Mouse (Mus musculus) cerebellum, adult 18-20 months (tissue): Measurements from ENCODE around the gene Ankrd61.
A peak's percentile ranks its signal among the peaks of the same experiment; 100 is the strongest.

ENCODE experiments used
- DNase-seq, 2 experiments: peaks; one replicate each; pipeline ENCODE4 v3.0.0; 2021

Gene Ankrd61

DNA sequence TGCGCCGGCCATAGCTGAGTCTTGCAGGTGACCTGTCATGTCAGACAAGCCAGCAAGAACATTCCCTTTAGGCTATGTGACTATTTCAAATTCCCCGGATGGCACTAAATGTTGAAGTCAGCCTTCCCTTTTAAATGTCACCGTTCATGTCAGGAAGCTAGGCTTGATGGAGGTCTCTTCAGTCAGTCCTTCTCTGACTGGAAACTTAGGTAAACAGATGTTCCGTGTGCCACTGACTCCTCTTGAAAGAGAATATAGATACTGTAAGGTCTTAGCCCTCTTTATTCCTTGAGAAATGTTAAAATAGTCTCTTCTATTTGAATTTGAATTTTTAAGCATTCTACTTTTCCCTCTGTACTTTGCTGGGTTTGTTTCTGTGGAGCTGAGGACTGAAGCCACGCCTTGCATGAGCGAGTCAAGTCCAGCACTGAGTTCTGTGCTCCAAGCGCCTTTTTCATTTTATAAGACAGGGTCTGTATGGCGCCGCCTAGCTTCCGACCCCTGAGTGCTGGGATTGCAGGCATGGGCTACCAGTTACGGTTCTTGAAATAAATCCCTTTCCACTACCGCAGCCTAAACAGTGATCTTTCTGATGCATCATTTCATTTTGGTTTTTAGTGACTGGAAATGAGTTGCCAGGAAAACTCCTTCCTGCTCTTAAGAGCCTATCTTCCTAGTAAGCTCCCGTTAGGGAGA lies at the start of gene Ankrd61:
Gene Ankrd61 (minus strand): TSS at position 51 of the 696 bp plus-strand sequence.
- no peak for DNase-seq

DNA sequence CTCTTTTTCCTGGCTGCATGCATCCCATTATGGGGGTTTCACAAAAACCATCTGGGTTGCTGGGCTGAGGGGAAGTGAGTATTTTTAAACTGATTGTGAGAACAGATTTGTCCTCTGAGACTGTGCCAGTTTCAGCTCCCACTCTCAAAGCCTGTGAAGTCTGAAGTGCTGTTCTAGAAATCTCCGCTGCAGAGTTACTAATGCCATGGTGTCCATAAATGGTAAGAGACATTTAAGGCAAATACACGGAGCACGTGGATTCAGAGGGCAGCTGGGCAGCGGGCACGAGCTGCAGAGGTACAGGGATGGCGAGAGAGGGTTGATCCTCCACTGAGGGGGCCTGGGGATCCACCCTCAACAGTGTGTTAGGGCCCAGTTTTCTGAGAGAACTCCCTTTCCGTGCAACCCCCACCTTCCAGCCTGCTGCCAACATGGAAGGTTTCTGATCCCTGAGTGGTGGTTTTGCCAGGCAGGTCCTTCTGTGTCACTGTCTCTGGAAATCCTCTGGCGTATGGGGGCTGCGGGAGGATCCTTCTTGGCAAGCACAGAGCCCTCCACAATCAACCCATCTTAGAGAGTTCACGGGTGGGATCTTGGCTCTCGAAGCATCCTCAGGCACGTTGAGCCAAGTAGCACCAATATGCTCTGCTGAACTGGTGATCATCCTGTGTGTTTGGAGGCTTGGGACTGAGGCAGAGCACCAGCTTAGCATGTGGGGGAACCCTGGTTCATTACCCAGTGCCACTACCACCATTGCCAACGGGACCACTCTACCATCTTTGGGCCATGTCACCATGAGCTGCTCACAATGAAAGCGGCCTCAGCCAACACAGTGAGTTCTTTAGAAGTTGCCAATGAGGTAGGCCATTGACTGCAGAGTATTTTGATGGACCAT lies 46.0 kb upstream of the Ankrd61 start:
- no peak for DNase-seq

- DNase-seq, result no peak
Measured at GRCm38 (mm10) chr5:143941588-143941987, 44.1 kb upstream of the Ankrd61 start.

DNA sequence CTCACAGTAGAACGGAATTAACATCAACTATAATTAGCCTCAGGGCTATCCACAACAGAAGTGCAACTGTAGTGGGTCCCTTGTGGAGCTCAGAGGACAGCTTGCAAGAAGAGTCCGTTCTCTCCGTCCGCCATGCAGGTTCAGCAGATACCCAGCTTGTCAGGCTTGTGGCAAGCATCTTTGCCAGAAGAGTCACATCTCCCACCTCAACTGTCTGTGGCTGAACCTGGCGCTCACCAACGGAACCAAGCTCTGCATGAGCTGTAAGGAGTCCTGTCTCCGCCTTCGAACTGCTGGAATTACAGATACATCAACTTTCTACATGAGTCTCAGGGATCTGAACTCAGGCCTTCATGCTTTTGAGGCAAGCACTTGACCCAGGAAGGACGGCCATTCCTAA lies 38.7 kb upstream of the Ankrd61 start:
- DNase-seq, result no peak

DNA sequence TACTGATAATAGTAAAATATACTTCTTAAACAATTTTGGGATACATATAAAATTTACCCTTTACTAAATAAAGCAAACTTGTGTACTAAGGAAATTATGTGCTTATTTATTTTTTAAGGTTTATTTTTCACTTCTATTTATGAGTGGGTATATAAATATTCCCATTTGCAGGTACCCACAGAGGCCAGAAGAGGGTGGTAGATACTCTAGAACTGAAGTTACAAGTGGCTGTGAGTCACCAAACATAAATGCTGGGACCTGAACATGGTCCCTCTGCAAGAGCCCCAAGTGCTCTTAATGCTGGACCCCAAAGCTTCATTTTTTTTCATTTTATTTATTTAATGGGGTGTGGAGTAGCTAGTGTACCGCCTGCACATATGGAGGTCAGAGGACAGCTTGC lies 36.4 kb upstream of the Ankrd61 start:
- no peak for DNase-seq

DNA sequence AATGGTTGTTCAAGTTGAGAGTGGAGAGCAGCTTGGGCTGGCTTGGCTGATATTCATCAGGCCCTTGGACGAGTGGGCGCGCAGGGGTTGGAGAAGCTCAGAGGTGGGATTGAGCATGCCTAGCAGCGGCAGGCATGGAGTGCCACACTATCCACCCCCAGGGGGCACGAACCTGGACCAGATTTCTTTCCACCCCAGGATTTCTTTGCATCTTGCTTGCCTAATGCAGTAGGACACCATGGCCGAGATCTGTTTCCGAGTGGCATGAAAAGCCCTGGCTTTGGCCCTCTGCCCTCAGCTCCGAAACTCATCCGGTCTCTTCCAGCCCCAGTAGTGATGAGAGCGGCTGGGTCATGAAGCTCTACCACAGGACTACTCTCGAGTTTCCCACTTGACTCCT lies 35.9 kb upstream of the Ankrd61 start:
- no peak for DNase-seq

GRCm38 (mm10) chr5:143932831-143933230 lies 35.3 kb upstream of the Ankrd61 start, which contains the start of gene Rsph10b:
TSS of gene Rsph10b (plus strand) at chr5:143933035.
- peak in 1 of 2 experiments; percentile 15 for DNase-seq

- DNase-seq, result no peak
Measured at GRCm38 (mm10) chr5:143931863-143932580, 34.5 kb upstream of the Ankrd61 start.

GRCm38 (mm10) chr5:143930656-143931055 lies 33.2 kb upstream of the Ankrd61 start:
- no peak for DNase-seq

DNA sequence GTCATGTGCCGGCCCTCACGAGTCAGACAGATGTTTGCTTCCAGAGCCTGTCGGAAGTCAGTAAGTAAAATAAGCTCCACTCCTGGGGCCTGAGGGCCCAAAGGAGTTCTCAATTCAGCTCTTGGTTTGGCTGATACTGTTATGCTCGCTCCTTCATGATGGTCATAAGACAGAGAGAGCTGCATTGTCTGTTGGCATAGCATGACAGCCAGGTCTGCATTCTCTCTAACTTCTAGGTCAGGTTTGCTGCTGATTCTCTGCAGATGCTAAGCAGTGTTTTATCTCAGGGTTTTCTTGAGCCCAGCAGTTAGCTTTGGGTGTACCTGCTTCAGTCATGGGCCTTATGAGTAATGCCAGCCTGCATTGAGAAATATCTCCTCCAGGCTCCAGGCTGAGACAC lies 31.8 kb upstream of the Ankrd61 start:
- no peak for DNase-seq

DNA sequence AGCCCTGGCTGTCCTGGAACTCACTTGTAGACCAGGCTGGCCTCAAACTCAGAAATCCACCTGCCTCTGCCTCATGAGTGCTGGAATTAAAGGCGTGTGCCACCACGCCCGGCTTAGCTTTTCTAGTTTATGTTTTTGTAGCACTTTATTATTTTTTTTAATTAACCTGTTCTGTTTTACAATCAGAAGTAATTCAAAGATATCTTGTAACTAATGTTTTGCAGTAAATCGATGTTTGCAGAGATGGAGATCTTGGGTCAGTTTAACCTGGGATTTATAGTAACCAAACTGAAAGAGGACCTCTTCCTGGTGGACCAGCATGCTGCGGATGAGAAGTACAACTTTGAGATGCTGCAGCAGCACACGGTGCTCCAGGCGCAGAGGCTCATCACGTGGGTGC lies 30.4 kb upstream of the Ankrd61 start, which contains the start of gene Gm42421:
Gene Gm42421 (plus strand): TSS at position 301 of the 400 bp plus-strand sequence.
- no peak for DNase-seq

- no peak for DNase-seq
Measured at GRCm38 (mm10) chr5:143924781-143925452, 27.4 kb upstream of the Ankrd61 start.

DNA sequence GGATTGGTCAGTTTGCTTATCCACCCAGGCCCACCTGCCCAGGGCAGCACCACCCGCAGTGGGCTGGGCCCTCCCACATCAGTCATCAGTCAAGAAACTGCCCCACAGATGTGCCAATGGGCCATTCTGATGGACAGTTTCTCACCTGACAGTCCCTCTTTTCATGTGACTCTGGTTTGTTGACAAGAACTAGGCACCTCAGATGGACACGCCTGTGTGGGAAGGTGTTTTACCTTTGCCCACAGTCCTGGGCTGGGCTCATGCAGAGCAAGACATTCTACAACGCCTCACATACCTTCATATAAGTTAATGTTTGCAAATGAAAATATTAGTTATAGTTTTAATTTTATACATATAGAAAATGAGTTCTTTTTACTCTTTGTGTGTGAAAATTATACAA lies 20.6 kb upstream of the Ankrd61 start:
- DNase-seq, result no peak

GRCm38 (mm10) chr5:143917418-143917817 lies 19.9 kb upstream of the Ankrd61 start:
- DNase-seq, result peak; percentile 27 to 29

- no peak for DNase-seq
Measured at GRCm38 (mm10) chr5:143916221-143916620, 18.7 kb upstream of the Ankrd61 start.

- peak; percentile 95 to 98 for DNase-seq
Measured at GRCm38 (mm10) chr5:143909417-143910400, 12.2 kb upstream of the Ankrd61 start, which contains the start of the genes Aimp2 and Pms2. TSS of gene Aimp2 (minus strand) at chr5:143909847. TSS of gene Pms2 (plus strand) at chr5:143909964.

DNA sequence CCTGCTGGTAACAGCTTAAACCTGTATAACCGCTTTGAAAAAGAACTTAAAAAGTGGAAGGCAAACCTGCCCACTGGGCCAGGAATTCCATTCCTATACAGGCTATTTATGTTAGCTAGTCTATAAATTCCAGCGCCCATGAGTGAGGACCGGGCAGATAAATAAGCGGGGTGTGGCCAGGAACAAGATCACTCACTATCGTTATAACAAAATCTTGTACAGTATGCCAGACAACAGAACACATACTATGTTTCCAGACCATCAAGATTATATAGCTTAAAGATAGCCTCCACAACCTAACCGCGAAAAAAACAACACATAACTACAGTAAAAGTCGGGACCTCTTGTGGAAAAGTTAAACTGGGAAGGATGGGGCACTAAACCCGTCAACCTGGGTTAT lies 11.4 kb upstream of the Ankrd61 start:
- no peak for DNase-seq

GRCm38 (mm10) chr5:143906429-143906828 lies 8.9 kb upstream of the Ankrd61 start:
- no peak for DNase-seq

DNA sequence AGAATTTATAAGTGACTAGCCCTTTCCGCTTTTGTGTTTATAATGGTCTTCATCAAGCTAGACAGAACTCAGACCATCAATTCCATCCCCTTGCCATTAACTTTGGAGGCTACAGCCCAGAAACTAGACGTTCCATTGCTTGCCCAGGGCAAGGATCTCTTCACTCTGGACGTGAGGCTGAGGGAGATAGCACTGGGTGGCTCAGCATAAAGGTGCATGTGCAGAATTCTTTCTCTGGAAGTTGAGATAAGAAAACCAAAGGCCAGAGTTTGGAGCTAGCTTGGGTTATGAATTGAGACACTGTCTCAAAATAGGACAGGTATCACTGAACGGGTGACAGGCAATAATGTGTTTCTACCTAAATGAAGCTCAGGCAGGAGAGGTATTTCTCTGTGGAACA lies 6.3 kb upstream of the Ankrd61 start:
- no peak for DNase-seq

GRCm38 (mm10) chr5:143902111-143902510 lies 4.6 kb upstream of the Ankrd61 start:
- peak in 1 of 2 experiments; percentile 13 for DNase-seq

- no peak for DNase-seq
Measured at GRCm38 (mm10) chr5:143893396-143893795, 4.1 kb downstream of the Ankrd61 start.
